Mouse (Mus musculus) embryonic facial prominence, embryonic 11.5 days (tissue): ENCODE results near the gene Psmd8. TPM values are rescaled to one million over a fixed set of nuclear protein-coding genes. Genes with fewer than 3 reads are reported as not detected.
A peak's percentile ranks its signal among the peaks of the same experiment; 100 is the strongest.
"Not testable (repeated sequence)": the region's sequence is repeated elsewhere in the genome, so short reads cannot be mapped to it uniquely, and the experiment has no call there.

ENCODE experiments used
- ATAC-seq: fragments of 200-750 bp; cut with Nextera tagmentation; replicated peaks from 2 replicates; pipeline ENCODE4 v1.8.0; 2017; ENCODE audit warnings: low read depth; ENCODE audit not compliant: insufficient number of reproducible peaks, low FRiP score, low TSS enrichment
- DNase-seq: peaks from one replicate; pipeline ENCODE4 v3.0.0-alpha.2; 2015; ENCODE audit warnings: low spot score
- H3K27ac ChIP-seq: fragments of 300-500 bp; sonication (generic); replicated peaks from 2 replicates; pipeline ENCODE4 v1.5.1; 2014; ENCODE audit warnings: mild to moderate bottlenecking, low read depth, low read length, control low read depth
- H3K27me3 ChIP-seq: fragments of 300-500 bp; sonication (generic); 2 replicates; pipeline ENCODE4 v1.6.1; 2014; ENCODE audit warnings: mild to moderate bottlenecking, low read length, moderate library complexity, mixed read lengths; ENCODE audit not compliant: control insufficient read depth, insufficient read depth
- H3K36me3 ChIP-seq: fragments of 300-500 bp; sonication (generic); replicated peaks from 2 replicates; pipeline ENCODE4 v1.6.1; 2014; ENCODE audit warnings: low read depth, mild to moderate bottlenecking, low read length, moderate library complexity, mixed read lengths; ENCODE audit not compliant: control insufficient read depth, insufficient read depth
- H3K4me1 ChIP-seq: fragments of 300-500 bp; sonication (generic); 2 replicates; pipeline ENCODE4 v1.6.1; 2014; ENCODE audit warnings: low read length, mixed read lengths; ENCODE audit not compliant: control insufficient read depth, insufficient read depth
- H3K4me2 ChIP-seq: fragments of 300-500 bp; sonication (generic); 2 replicates; pipeline ENCODE4 v1.6.1; 2014; ENCODE audit warnings: low read depth, mild to moderate bottlenecking, control low read depth, low read length, moderate library complexity
- H3K4me3 ChIP-seq: fragments of 300-500 bp; sonication (generic); 2 replicates; pipeline ENCODE4 v1.5.1; 2014; ENCODE audit warnings: low read depth, low read length, control low read depth
- H3K9ac ChIP-seq: fragments of 300-500 bp; sonication (generic); replicated peaks from 2 replicates; pipeline ENCODE4 v1.6.1; 2014; ENCODE audit warnings: mild to moderate bottlenecking, control low read depth, low read length
- H3K9me3 ChIP-seq: fragments of 300-500 bp; sonication (generic); replicated peaks from 2 replicates; pipeline ENCODE4 v1.6.1; 2016; ENCODE audit warnings: mild to moderate bottlenecking, low read length, inconsistent platforms, mixed read lengths; ENCODE audit not compliant: control insufficient read depth
- WGBS: fragments of 180-500 bp; shearing (Covaris S2); extraction: QIAGEN DNeasy Blood & Tissue Kit; methylation state at CpG from one replicate; pipeline ENCODE4 v1.1.7; 2014; 5-methylcytosine and 5-hydroxymethylcytosine counted together
- polyA plus RNA-seq: library from polyadenylated mRNA; unstranded; fragments of >200 nt; fragmentation: Nextera tagmentation; extraction: Ambion mirVana; gene quantifications from 2 replicates; pipeline ENCODE4 v1.2.1, GENCODE M21; 2014

The Psmd8 gene
- polyA plus RNA-seq, 1 experiment from 2014 or later: 321 TPM

DNA sequence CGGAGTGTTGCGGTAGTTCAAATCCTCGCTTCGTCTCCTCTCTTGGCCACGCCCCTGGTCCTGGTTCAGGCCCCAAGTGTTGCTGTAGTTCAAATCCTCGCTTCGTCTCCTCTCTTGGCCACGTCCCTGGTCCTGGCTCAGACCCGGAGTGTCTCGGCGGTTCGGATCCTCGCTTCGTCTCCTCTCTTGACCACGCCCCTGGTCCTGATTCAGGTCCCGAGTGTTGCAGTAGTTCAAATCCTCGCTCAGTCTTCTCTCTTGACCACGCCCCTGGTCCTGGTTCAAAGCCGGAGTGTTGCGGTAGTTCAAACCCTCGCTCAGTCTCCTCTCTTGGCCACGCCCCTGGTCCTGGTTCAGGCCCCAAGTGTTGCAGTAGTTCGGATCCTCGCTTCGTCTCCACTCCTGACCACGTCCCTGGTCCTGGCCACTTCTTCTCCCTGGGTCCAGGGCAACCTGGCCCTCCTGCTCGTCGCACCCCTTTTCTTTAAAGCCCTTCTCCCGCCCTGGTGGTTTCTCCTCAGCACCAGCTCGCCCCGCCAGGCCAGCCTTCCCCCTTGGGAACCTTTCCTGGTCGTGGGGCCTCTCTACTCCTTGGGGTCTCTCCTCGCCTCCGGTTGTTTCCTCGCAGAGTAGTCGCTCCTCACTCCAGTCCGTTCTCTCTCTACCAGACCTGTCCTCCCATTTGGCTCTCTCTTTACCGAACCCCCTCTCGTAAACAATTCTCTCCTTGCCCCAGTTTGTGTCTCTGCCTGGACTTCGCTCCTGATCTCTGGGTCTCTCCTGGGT is 32.5 kb upstream of the Psmd8 start:
- H3K9me3 ChIP-seq, H3K27me3 ChIP-seq, H3K4me1 ChIP-seq, H3K4me3 ChIP-seq, H3K27ac ChIP-seq, DNase-seq, H3K36me3 ChIP-seq, ATAC-seq, H3K9ac ChIP-seq, H3K4me2 ChIP-seq: not testable (repeated sequence)
- WGBS: 14% methylated on average over 40 of the region's 40 CpGs

DNA sequence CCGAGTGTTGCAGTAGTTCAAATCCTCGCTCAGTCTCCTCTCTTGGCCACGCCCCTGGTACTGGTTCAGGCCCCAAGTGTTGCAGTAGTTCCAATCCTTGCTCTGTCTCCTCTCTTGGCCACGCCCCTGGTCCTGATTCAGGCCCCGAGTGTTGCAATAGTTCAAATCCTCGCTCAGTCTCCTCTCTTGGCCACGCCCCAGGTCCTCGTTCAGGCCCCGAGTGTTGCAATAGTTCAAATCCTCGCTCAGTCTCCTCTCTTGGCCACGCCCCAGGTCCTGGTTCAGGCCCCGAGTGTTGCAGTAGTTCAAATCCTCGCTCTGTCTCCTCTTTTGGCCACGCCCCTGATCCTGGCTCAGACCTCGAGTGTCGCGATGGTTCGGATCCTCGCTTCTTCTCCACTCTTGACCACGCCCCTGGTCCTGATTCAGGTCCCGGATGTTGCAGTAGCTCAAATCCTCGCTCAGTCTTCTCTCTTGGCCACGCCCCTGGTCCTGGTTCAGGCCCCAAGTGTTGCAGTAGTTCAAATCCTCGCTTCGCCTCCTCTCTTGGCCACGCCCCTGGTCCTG is 31.8 kb upstream of the Psmd8 start:
- Histone ChIP-seq H3K9me3 (no peaks in the 10 kb centered on the region), H3K4me3 (peak overlapping the region; percentile 22), H3K27me3 (no peaks in the 10 kb centered on the region; the same call in 1 of the 2 replicates), H3K4me2 (no peak overlapping the region), H3K4me1 (no peaks in the 10 kb centered on the region), H3K36me3 (no peaks in the 10 kb centered on the region), H3K9ac (no peak overlapping the region), H3K27ac (no peak overlapping the region)
- DNase-seq: no peak
- ATAC-seq: no peak
- WGBS: 14% methylated on average over 26 of the region's 26 CpGs

DNA sequence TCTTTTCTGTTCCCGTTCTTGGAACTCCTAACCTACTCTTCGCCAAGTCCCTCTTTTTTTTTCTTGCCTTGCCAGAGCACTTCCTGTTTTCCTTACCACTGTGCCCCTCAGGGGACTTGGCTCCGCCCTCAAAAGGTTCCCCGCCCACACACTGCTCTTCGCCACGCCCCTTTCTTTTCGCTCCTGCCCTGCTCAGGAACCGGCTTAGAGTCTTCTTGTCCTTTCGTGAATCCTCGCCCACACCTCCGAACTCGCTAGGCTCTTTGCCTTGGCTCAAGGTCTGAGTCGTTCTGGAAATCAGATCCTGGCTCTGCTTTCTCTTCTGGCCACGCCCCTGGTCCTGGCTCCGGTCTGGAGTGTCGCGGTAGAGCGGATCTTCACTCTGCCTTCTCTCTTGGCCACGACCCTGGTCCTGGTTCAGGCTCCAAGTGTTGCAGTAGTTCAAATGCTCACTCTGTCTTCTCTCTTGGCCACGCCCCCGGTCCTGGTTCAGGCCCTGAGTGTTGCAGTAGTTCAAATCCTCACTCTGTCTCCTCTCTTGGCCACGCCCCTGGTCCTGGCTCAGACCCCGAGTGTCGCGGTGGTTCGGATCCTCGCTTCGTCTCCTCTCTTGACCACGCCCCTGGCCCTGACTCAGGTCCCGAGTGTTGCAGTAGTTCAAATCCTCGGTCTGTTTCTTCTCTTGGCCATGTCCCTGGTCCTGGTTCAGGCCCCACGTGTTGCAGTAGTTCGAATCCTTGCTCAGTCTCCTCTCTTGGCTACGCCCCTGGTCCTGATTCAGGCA is 31.1 kb upstream of the Psmd8 start:
- 5% methylated on average over 34 of the region's 34 CpGs for WGBS
- ATAC-seq (peak; percentile 42; the same call in 1 of the 2 replicates), DNase-seq (peak; percentile 81)
- Histone ChIP-seq H3K36me3 (no peaks in the 10 kb centered on the region), H3K27me3 (no peaks in the 10 kb centered on the region; the same call in 1 of the 2 replicates), H3K9ac (no peak overlapping the region), H3K27ac (no peak overlapping the region), H3K4me3 (peak overlapping the region; percentile 22), H3K4me2 (peak overlapping the region; percentile 37), H3K9me3 (no peaks in the 10 kb centered on the region), H3K4me1 (no peaks in the 10 kb centered on the region)

DNA sequence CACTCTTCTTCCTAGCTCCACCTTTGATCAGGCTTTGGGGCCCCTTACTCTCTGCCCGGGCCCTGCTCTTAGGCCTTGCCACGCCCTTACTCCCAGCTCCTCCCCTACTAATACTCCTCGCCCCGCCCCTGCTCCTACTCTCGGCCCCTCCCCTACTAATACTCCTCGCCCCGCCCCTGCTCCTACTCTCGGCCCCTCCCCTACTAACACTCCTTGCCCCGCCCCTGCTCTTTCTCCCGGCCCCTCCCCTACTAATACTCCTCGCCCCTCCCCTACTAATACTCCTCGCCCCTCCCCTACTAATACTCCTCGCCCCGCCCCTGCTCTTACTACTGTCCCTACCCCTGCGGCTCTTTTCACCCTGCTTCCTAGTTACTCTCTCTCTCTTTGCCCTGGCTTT is 30.5 kb upstream of the Psmd8 start:
- H3K27me3 ChIP-seq, H3K27ac ChIP-seq, H3K9me3 ChIP-seq, H3K9ac ChIP-seq, H3K4me1 ChIP-seq, DNase-seq, ATAC-seq, H3K36me3 ChIP-seq: not testable (repeated sequence)
- Histone ChIP-seq H3K4me2 (peak overlapping the region; percentile 37), H3K4me3 (peak overlapping the region; percentile 22; the same call in 1 of the 2 replicates)
- WGBS: 25% methylated on average over 15 of the region's 15 CpGs

DNA sequence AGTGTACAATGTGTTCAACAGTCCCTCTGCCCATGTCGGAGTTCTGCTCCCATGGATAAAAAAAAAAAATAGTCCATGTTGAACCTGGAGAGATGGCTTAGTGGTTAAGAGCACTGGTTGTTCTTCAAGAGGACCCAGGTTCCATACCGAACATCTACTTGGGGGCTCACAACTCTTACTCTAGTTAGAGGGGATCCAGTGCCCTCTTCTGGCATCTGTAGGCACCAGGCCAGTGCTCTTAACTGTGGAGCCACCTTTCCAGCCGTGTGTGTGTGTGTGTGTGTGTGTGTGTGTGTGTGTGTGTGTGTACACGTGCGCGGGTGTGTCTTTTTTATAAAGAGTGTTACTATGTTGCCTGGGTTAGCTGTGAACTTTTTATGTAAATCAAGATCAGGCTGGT is 22.1 kb upstream of the Psmd8 start:
- no peaks in the 10 kb centered on the region for H3K4me1 ChIP-seq

DNA sequence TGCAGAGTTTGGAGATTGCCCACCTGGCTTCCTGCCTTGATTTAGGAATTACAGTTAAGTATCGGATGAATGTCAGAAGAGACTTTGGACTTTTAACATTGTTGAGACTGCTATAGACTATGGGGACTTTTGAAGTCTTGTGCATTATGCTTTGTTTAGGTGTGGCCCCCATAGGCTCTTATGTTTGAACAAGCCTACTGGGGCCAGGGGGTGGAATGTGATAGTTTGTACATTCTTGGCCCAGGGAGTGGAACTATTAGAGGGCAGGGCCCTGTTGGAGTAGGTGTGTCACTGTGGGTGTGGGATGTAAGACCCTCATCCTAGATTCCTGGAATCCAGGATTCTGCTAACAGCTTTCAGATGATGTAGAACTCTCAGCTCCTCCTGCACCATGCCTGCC is 13.7 kb upstream of the Psmd8 start:
- not testable (repeated sequence) for H3K36me3 ChIP-seq, H3K27ac ChIP-seq, DNase-seq, ATAC-seq, H3K9me3 ChIP-seq, H3K9ac ChIP-seq, H3K4me2 ChIP-seq, H3K4me1 ChIP-seq, H3K27me3 ChIP-seq, H3K4me3 ChIP-seq
- 100% methylated on average over 1 of the region's 1 CpGs for WGBS

More for the DNA sequence above, 22.1 kb upstream of the Psmd8 start:
- Histone ChIP-seq H3K27ac (no peak overlapping the region), H3K4me2 (no peak overlapping the region), H3K9me3 (no peaks in the 10 kb centered on the region), H3K36me3 (no peaks in the 10 kb centered on the region), H3K9ac (no peak overlapping the region), H3K27me3 (no peaks in the 10 kb centered on the region), H3K4me3 (no peak overlapping the region)
- 80% methylated on average over 6 of the region's 6 CpGs for WGBS
- no peak for ATAC-seq
- no peak for DNase-seq

DNA sequence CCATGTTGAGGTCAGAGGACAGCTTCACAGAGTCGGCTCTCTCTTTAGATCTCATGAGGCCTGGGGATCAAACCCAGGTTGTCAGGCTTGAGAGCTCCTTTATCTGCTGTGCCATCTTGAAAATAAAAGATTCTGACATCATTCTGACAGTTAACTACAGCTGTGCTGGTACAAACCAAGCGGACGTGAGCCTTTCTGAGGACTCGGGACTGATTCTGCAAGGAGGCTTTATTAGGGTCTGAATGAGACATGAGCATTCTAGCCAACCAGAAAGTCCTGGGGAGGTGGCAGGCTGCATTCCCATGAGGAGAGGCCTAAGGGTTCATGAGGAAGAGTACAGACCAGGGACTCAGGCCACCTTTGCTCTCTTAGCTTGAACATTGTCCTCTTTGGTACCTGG is 822 bp upstream of the Psmd8 start:
- H3K4me1 ChIP-seq, H3K27me3 ChIP-seq, H3K4me3 ChIP-seq, ATAC-seq, H3K9ac ChIP-seq, H3K27ac ChIP-seq, H3K4me2 ChIP-seq, H3K36me3 ChIP-seq, H3K9me3 ChIP-seq, DNase-seq: not testable (repeated sequence)
- 82% methylated on average over 4 of the region's 4 CpGs for WGBS

DNA sequence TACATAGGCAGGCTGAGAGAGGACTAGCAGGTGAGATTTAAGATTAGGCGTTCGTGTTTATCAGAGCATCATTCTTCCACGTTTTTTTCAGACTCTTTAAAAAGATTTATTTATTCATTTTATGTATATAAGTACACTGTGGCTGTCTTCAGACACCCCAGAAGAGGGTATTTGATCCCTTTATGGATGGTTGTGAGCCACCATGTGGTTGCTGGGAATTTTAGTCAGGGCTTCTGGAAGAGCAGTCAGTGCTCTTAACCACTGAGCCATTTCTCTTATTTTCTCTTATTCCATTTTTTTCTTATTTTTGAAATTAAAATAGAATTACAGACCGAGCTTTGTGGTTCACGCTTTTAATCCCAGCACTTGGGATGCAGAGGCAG is 344 bp upstream of the Psmd8 start:
- Histone ChIP-seq H3K4me1 (no peaks in the 10 kb centered on the region; the same call in 1 of the 2 replicates), H3K4me2 (peak overlapping the region; percentile 11; the same call in 1 of the 2 replicates), H3K27ac (no peak overlapping the region), H3K27me3 (no peaks in the 10 kb centered on the region), H3K9ac (no peak overlapping the region), H3K36me3 (peaks cover 3% of the 10 kb centered on the region), H3K4me3 (peak overlapping the region; percentile 72), H3K9me3 (no peaks in the 10 kb centered on the region)
- ATAC-seq (no peak), DNase-seq (no peak)
- whole genome bisulfite sequencing: 47% methylated on average over 5 of the region's 5 CpGs
